Mouse (Mus musculus): ENCODE measurements around the gene Sox8.
A peak's percentile ranks its signal among the peaks of the same experiment; 100 is the strongest.

Sox8 gene

DNA sequence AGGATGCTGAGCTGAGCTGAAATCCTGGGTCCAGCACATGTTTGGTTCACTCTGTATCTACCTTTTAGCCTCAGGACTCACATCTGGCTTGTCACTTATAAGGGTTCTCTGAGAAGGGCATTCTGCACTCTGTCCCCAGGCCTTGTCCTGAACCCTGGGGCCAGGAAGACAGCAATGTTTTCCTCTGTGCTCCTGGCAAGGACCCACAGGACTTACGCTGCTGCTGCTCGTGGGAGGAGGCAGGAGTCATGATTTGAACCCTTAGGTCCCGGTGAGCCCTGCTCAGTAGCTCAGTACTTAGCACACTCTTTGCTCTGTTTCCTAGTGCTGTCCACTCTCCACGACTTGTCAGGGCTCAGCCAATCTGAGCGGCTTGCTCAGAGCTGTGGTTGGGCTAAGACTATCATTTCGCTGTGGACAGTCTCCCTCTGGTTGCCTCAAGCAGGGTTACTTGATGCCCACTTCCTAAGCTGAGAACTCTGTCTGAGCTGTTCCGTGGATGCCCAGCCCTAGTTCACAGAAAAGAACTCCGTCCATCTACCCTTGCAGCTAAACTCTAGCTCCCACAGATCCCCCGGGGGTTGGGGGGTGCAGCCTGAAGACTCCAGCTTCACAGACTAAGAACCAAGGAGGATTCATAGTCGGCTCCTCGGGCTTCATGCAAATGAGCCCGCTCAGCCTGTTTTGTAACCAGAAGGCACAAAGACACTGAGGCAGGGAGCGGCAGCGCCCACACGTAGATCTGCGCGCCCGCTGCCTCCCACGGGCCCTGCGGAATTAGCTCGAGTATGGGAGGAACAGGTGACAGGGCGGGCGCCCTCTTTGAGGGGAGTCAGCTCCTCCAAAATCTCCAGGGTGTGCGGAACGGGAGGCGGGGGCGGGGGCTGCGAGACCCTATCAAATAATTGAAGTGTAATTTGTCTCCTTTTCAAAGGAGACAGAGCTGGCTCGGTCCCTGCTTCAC, 14.5 kb downstream of the Sox8 start:
- DNase-seq = no peak

DNA sequence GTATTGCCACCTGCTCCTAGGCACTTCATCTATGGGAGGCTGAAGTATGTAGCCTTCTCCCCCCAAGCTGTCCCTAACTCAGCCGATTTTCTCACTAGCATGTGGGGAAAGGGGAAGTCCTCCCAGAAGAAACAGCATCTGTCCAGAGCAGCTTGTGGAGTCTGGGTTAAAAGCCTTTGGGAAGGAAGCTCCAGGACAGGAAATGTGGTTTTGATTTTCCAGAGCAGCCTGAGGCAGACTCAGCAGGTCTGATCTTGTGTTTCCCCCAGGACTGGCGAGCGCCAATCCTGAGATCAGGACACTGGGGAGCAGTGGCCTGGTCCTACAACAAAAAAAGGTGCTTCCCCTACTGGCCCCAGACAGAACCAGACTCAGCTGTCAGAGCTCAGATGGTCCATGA, 15.3 kb downstream of the Sox8 start:
- no peak for DNase-seq

DNA sequence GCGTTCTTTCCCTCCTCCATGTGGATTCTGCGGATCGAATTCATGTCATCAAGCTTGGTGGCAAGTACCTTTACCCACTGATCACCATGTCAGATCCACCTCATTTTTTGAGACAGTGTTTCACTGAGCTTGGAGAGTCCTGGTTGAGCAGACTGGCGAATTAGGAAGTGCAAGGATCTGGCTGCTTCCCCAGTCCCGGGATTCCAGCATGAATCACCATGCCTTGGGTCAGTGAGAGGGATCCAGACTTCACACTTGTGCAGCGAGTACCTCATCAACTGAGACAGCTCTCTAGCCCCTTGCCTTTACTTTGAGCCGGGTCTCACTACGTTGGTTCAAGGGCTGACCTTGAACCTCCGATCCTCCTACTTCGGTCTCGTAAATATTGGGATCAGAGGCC, 19.2 kb downstream of the Sox8 start:
- DNase-seq = no peak

DNA sequence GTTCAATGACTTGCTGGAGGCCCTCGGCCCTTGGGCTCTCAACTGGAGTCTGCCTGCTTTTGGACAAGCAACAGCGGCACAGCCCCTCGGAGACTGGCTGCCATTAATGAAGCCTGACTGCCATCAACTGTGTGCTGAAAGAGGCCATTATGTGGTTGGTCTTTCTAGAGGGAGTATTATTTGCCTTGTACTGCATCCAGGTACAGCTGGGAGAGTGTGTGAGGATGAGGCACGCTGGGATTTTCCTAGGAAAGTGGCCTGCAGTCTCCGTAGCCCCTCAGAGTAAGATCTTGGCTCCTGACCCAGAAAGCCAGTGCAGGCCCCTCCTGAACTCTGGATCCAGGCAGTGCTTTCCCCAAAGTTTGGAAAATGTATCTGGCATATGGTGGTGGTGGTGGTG, 20.5 kb downstream of the Sox8 start:
- DNase-seq = no peak

- DNase-seq = no peak
These were observed 23.5 kb downstream of the Sox8 start for GRCm38 (mm10) chr17:25547026-25547425.

DNA sequence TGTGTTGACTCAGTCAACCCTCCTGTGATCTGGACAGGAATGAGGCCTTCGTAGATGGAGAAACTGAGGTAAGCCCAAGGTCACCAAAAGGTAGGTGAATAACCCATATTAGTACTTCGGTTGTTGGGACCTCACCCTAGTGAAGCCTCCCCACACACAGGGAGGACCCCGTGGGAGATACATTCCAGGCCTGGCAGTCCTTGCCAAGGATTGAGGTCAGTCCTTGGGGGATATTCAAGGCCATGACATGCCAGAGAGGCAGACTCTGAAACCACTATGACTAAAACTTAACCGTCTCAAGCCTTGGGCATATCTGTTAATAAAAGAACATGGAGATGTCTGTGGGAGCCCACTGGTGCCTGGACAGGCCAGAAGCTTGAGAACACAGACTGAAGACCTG, 28.7 kb downstream of the Sox8 start:
- no peak for DNase-seq

DNA sequence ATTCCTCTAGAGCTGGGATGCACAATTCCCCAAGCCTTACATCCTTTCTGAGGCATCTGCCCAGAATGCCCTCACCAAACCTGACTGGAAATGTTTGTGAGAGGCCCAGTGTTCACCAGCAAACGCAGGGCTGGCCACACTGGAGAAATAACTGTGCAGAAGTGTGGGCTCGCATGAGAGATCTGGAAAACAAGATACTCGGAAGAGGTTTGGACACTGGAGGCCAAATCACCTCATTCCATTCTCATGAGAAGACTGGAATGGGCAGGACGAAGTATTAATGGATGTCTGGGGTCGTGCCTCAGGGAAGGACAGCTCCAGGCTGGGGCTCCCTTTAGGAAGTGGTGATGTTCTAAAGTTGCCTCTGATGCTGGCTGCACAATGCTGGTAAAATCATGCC, 29.8 kb downstream of the Sox8 start:
- DNase-seq = no peak

DNA sequence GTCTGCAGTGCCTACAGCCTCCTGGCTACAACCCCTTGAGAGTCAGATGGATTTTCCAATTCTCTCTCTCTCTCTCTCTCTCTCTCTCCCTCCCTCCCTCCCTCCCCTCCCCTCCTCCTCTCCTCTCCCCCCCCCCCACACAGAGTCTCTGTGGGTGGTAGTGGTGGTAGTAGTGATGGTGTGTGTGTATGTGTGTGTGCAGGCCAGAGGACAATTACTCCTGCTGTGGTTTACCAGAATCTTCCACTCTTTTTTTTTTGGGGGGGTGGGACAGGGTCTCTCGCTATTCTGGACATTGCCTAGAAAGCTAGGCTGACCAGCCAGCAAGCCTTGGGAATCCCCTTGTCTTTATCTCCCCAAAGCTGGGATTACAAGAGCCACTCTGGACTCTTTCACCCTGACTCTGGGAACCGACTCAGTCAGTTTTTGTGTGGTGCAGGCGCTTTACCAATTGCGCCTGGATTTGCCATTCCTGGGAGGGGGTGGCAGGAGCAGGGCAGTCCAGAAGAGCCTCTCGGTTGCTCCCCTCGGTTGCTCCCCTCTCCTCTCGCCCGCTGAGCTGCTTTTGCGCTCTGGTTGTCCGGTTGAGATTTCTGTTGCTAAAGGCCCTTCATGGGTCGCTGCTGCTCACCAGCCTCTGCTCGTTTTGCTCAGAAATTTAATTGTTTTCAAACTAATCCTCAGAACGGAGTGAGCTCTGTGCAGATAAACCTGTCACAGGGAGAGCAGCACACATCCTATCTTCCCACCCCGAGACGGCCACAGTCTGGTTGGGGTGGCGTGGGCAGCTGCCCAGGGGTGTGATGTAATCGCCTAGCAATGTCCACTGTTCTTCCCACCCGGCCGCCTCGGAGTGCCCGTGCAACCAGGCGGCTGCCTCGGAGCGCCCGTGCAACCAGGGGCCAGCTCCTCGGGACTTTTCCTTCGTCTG, 31.3 kb downstream of the Sox8 start:
- DNase-seq = no peak

GRCm38 (mm10) chr17:25530357-25531022, 40.0 kb downstream of the Sox8 start:
- DNase-seq = no peak

DNA sequence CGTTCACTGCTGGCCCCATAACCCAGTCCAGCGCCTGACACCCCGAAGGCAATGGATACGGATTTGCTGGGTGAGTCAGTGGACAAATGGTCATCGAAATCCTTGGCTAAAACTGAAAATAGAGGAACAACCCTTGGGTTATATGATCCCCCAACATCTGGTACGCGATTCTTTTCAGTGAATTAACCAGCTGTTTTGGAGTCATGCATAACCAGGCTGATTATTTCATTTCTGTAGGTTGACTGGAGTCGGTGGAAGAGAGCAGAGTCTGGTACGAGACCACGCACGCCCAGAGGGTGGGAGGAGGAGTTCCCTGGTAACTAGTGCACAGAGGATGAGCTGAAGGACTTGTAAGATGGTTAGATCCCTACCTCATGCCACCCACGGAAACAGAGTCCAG, 48.4 kb downstream of the Sox8 start:
- DNase-seq = no peak

DNA sequence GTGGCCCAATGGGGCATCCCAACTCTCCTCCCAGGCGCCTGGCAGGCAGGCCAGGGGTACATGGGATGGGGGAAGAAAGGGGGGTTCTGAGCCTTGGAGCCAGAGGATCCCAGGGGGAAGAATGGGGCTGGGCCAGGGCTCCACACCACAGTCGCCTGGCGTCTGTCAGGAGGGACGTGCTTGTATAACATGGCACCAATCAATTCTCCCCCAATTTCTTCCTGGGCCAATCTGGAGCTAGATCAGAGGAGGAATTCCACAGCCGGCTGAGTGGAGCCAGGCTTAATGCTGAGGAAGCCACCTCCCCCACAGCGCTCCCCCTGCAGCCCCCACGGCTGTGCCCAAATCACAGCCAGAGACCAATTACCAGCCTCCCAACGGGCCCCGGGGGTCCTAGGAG, 50.0 kb downstream of the Sox8 start:
- DNase-seq = no peak

DNA sequence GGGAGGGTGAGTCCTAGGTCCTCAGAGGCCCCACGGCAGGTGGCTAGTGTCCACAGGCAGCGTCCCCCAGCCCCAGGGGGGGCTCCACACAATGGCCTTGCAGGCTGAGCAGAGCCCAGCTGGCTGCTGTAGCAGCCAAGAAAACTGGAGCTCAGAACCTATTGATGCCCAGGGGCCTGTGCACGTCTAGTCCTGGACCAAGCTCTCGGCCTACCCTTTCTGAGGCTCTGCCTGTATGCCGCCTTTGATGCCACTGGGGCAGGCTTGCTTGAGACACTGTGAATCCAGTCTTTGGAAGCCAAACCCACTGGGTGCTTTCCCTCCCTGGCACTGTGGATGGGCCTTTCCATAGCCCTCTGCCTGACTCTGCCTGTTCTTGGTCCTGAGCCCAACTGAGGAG, 51.0 kb downstream of the Sox8 start:
- no peak for DNase-seq

DNA sequence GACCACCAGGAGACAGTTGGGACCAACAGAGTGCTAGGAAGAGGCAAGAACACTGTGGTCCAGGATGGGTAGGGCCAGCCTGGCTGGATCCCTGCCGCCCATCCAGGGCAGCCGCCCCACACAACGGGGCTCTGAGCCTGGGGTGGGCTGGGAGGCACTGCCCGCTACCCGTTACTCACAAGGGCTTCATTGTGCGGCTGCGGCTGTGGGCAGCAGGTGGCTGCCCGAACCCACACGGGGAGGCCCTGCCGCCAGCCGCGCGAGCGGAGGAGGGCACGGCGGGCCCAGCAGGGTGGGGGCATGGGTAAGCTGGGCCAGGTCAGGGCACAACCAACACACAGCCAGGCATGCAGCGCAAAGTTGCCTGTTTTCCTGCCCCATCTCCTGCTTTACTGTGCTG, 52.3 kb downstream of the Sox8 start:
- peak; percentile 16 for DNase-seq

DNA sequence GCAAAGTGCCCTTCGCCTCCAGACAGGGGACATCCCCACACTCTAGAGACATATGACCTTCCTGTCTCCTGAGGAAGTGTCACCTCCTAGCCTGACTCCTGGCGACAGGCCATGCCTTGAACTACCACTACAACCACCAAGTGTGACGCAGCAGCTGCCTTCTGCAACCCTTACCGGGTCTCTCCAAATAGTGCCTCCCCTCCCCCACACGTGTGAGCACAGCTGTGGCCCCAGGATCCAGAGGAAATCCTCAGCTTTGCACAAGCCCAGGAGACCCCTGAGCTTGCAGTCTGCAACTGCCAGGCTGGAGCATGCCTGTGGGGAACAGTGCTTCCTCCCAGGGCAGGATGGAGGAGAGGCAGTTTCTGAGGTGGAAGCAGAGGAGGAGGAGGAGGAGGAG, 54.2 kb downstream of the Sox8 start:
- no peak for DNase-seq
